Mouse (Mus musculus): ENCODE results near the gene Capn3. TPM values are rescaled to one million over a fixed set of nuclear protein-coding genes. Genes with fewer than 3 reads are reported as not detected.

Gene Capn3
- polyA plus RNA-seq, 1 experiment from 2014 or later, result 5.9 TPM

- DNase-seq (ENCODE audit: low spot score, missing footprints), result peak; percentile 37
- WGBS, result 91% methylated on average over 10 of the region's 10 CpGs
- Histone ChIP-seq H3K4me3 (ENCODE audit: low read depth, low read length) (no peak overlapping the region), H3K9me3 (ENCODE audit: control insufficient read depth, low read length) (peaks cover 3% of the 10 kb centered on the region; the same call in 1 of the 2 replicates), H3K9ac (ENCODE audit: low read length) (no peak overlapping the region), H3K4me1 (ENCODE audit: control insufficient read depth, insufficient read depth, low read length) (no peaks in the 10 kb centered on the region), H3K27ac (ENCODE audit: low read depth, low read length) (no peak overlapping the region), H3K27me3 (ENCODE audit: control insufficient read depth, insufficient read depth, low read length) (no peaks in the 10 kb centered on the region), H3K4me2 (no peak overlapping the region), H3K36me3 (ENCODE audit: control insufficient read depth, insufficient read depth, low read length) (no peaks in the 10 kb centered on the region)
- no peak for ATAC-seq (ENCODE audit: low FRiP score)
Observed at GRCm38 (mm10) chr2:120469715-120470114, 13.9 kb downstream of the Capn3 start.

- no peak overlapping the region for H3K4me2 ChIP-seq
- peaks cover 3% of the 10 kb centered on the region; the same call in 1 of the 2 replicates for H3K9me3 ChIP-seq (ENCODE audit: control insufficient read depth, low read length)
- H3K36me3 ChIP-seq (ENCODE audit: control insufficient read depth, insufficient read depth, low read length), result no peaks in the 10 kb centered on the region
- no peak overlapping the region for H3K27ac ChIP-seq (ENCODE audit: low read depth, low read length)
- 81% methylated on average over 4 of the region's 4 CpGs for WGBS
- ATAC-seq (ENCODE audit: low FRiP score) (no peak), DNase-seq (ENCODE audit: low spot score, missing footprints) (peak; percentile 8)
- no peak overlapping the region for H3K9ac ChIP-seq (ENCODE audit: low read length)
- H3K27me3 ChIP-seq (ENCODE audit: control insufficient read depth, insufficient read depth, low read length), result no peaks in the 10 kb centered on the region
- no peak overlapping the region for H3K4me3 ChIP-seq (ENCODE audit: low read depth, low read length)
- H3K4me1 ChIP-seq (ENCODE audit: control insufficient read depth, insufficient read depth, low read length), result no peaks in the 10 kb centered on the region
Observed at GRCm38 (mm10) chr2:120470856-120471255, 15.0 kb downstream of the Capn3 start.

- peak overlapping the region; percentile 10; the same call in 1 of the 2 replicates for H3K4me2 ChIP-seq
- H3K4me1 ChIP-seq (ENCODE audit: control insufficient read depth, insufficient read depth, low read length), result peaks cover 7% of the 10 kb centered on the region; the same call in 1 of the 2 replicates
- H3K27ac ChIP-seq (ENCODE audit: low read depth, low read length), result peak overlapping the region; percentile 6
- ATAC-seq (ENCODE audit: low FRiP score) (peak; percentile 87), DNase-seq (ENCODE audit: low spot score, missing footprints) (peak; percentile 89)
- H3K9me3 ChIP-seq (ENCODE audit: control insufficient read depth, low read length), result peaks cover 3% of the 10 kb centered on the region; the same call in 1 of the 2 replicates
- no peaks in the 10 kb centered on the region for H3K27me3 ChIP-seq (ENCODE audit: control insufficient read depth, insufficient read depth, low read length)
- H3K36me3 ChIP-seq (ENCODE audit: control insufficient read depth, insufficient read depth, low read length), result no peaks in the 10 kb centered on the region
- WGBS, result 40% methylated on average over 13 of the region's 13 CpGs
- H3K9ac ChIP-seq (ENCODE audit: low read length), result peak overlapping the region; percentile 18; the same call in 1 of the 2 replicates
- no peak overlapping the region for H3K4me3 ChIP-seq (ENCODE audit: low read depth, low read length)
Observed at GRCm38 (mm10) chr2:120476277-120477087, 20.7 kb downstream of the Capn3 start.

GRCm38 (mm10) chr2:120478600-120478999, 22.8 kb downstream of the Capn3 start:
- no peak overlapping the region for H3K4me3 ChIP-seq (ENCODE audit: low read depth, low read length)
- DNase-seq (ENCODE audit: low spot score, missing footprints), result peak; percentile 94
- no peak overlapping the region for H3K4me2 ChIP-seq
- peaks cover 3% of the 10 kb centered on the region; the same call in 1 of the 2 replicates for H3K9me3 ChIP-seq (ENCODE audit: control insufficient read depth, low read length)
- no peak for ATAC-seq (ENCODE audit: low FRiP score)
- H3K27me3 ChIP-seq (ENCODE audit: control insufficient read depth, insufficient read depth, low read length), result no peaks in the 10 kb centered on the region
- peaks cover 7% of the 10 kb centered on the region; the same call in 1 of the 2 replicates for H3K4me1 ChIP-seq (ENCODE audit: control insufficient read depth, insufficient read depth, low read length)
- H3K27ac ChIP-seq (ENCODE audit: low read depth, low read length), result no peak overlapping the region
- H3K9ac ChIP-seq (ENCODE audit: low read length), result no peak overlapping the region
- H3K36me3 ChIP-seq (ENCODE audit: control insufficient read depth, insufficient read depth, low read length), result no peaks in the 10 kb centered on the region
- WGBS, result 59% methylated on average over 3 of the region's 3 CpGs

- H3K4me2 ChIP-seq, result no peak overlapping the region
- peaks cover under 1% of the 10 kb centered on the region; the same call in 1 of the 2 replicates for H3K4me1 ChIP-seq (ENCODE audit: control insufficient read depth, insufficient read depth, low read length)
- H3K36me3 ChIP-seq (ENCODE audit: control insufficient read depth, insufficient read depth, low read length), result no peaks in the 10 kb centered on the region
- H3K9me3 ChIP-seq (ENCODE audit: control insufficient read depth, low read length), result no peaks in the 10 kb centered on the region
- no peak overlapping the region for H3K4me3 ChIP-seq (ENCODE audit: low read depth, low read length)
- no peak overlapping the region for H3K27ac ChIP-seq (ENCODE audit: low read depth, low read length)
- no peak for ATAC-seq (ENCODE audit: low FRiP score)
- 83% methylated on average over 8 of the region's 8 CpGs for WGBS
- no peaks in the 10 kb centered on the region for H3K27me3 ChIP-seq (ENCODE audit: control insufficient read depth, insufficient read depth, low read length)
- H3K9ac ChIP-seq (ENCODE audit: low read length), result no peak overlapping the region
- peak; percentile 53 for DNase-seq (ENCODE audit: low spot score, missing footprints)
Observed at GRCm38 (mm10) chr2:120481921-120482320, 26.1 kb downstream of the Capn3 start.

- H3K4me3 ChIP-seq (ENCODE audit: low read depth, low read length), result no peak overlapping the region
- WGBS, result 85% methylated on average over 8 of the region's 8 CpGs
Observed at GRCm38 (mm10) chr2:120482506-120483389, 26.9 kb downstream of the Capn3 start.

GRCm38 (mm10) chr2:120484241-120484640, 28.4 kb downstream of the Capn3 start:
- WGBS, result 83% methylated on average over 3 of the region's 3 CpGs
- ATAC-seq (ENCODE audit: low FRiP score) (no peak), DNase-seq (ENCODE audit: low spot score, missing footprints) (no peak)
- H3K4me3 ChIP-seq (ENCODE audit: low read depth, low read length), result no peak overlapping the region
- no peak overlapping the region for H3K4me2 ChIP-seq
- H3K4me1 ChIP-seq (ENCODE audit: control insufficient read depth, insufficient read depth, low read length), result no peaks in the 10 kb centered on the region
- no peaks in the 10 kb centered on the region for H3K36me3 ChIP-seq (ENCODE audit: control insufficient read depth, insufficient read depth, low read length)
- no peaks in the 10 kb centered on the region for H3K27me3 ChIP-seq (ENCODE audit: control insufficient read depth, insufficient read depth, low read length)
- no peak overlapping the region for H3K9ac ChIP-seq (ENCODE audit: low read length)
- no peaks in the 10 kb centered on the region for H3K9me3 ChIP-seq (ENCODE audit: control insufficient read depth, low read length)
- no peak overlapping the region for H3K27ac ChIP-seq (ENCODE audit: low read depth, low read length)

More at GRCm38 (mm10) chr2:120482506-120483389, 26.9 kb downstream of the Capn3 start:
- DNase-seq (ENCODE audit: low spot score, missing footprints) (peak; percentile 47), ATAC-seq (ENCODE audit: low FRiP score) (no peak)
- Histone ChIP-seq H3K27ac (ENCODE audit: low read depth, low read length) (no peak overlapping the region), H3K9me3 (ENCODE audit: control insufficient read depth, low read length) (no peaks in the 10 kb centered on the region), H3K4me1 (ENCODE audit: control insufficient read depth, insufficient read depth, low read length) (no peaks in the 10 kb centered on the region), H3K9ac (ENCODE audit: low read length) (no peak overlapping the region), H3K36me3 (ENCODE audit: control insufficient read depth, insufficient read depth, low read length) (no peaks in the 10 kb centered on the region), H3K27me3 (ENCODE audit: control insufficient read depth, insufficient read depth, low read length) (no peaks in the 10 kb centered on the region), H3K4me2 (no peak overlapping the region)

- ATAC-seq (ENCODE audit: low FRiP score), result no peak
- H3K4me1 ChIP-seq (ENCODE audit: control insufficient read depth, insufficient read depth, low read length), result no peaks in the 10 kb centered on the region
- 81% methylated on average over 4 of the region's 4 CpGs for WGBS
Observed at GRCm38 (mm10) chr2:120493254-120493653, 37.4 kb downstream of the Capn3 start.

More at GRCm38 (mm10) chr2:120493254-120493653, 37.4 kb downstream of the Capn3 start:
- Histone ChIP-seq H3K27ac (ENCODE audit: low read depth, low read length) (no peak overlapping the region), H3K9ac (ENCODE audit: low read length) (no peak overlapping the region), H3K4me2 (no peak overlapping the region), H3K27me3 (ENCODE audit: control insufficient read depth, insufficient read depth, low read length) (no peaks in the 10 kb centered on the region), H3K9me3 (ENCODE audit: control insufficient read depth, low read length) (no peaks in the 10 kb centered on the region), H3K36me3 (ENCODE audit: control insufficient read depth, insufficient read depth, low read length) (no peaks in the 10 kb centered on the region), H3K4me3 (ENCODE audit: low read depth, low read length) (no peak overlapping the region)
- DNase-seq (ENCODE audit: low spot score, missing footprints), result no peak

Measured in midbrain, embryonic 11.5 days (tissue).